Mouse (Mus musculus): ENCODE data around the gene Gm17268. TPM values are rescaled to one million over a fixed set of nuclear protein-coding genes. Genes with fewer than 3 reads are reported as not detected.

The Gm17268 gene
- polyA plus RNA-seq, 1 experiment from 2014 or later = not detected

GRCm38 (mm10) chr11:82035857-82036256 is 2.5 kb downstream of the Gm17268 start:
- Histone ChIP-seq H3K27me3 (ENCODE audit: control insufficient read depth, insufficient read depth, low read length) (no peaks in the 10 kb centered on the region), H3K9me3 (ENCODE audit: control insufficient read depth, low read length) (no peaks in the 10 kb centered on the region), H3K27ac (ENCODE audit: low read depth, low read length) (no peak overlapping the region), H3K4me2 (replicated peaks; ENCODE audit: low read depth, low read length) (no peak overlapping the region), H3K4me1 (replicated peaks; ENCODE audit: control insufficient read depth, insufficient read depth, low read length) (no peaks in the 10 kb centered on the region), H3K4me3 (ENCODE audit: low read depth, low read length) (no peak overlapping the region), H3K36me3 (ENCODE audit: control insufficient read depth, insufficient read depth, low read length) (no peaks in the 10 kb centered on the region), H3K9ac (ENCODE audit: low read depth, low read length) (no peak overlapping the region)
- DNase-seq (ENCODE audit: low spot score) (no peak), ATAC-seq (ENCODE audit: low FRiP score) (no peak)
- WGBS = 91% methylated on average over 2 of the region's 2 CpGs

- H3K9ac ChIP-seq (ENCODE audit: low read depth, low read length) = no peak within 1 kb of the TSS
- no peaks in the 10 kb centered on the region for H3K27me3 ChIP-seq (ENCODE audit: control insufficient read depth, insufficient read depth, low read length)
- no peaks in the 10 kb centered on the region for H3K4me1 ChIP-seq (replicated peaks; ENCODE audit: control insufficient read depth, insufficient read depth, low read length)
- no peak within 1 kb of the TSS for H3K4me2 ChIP-seq (replicated peaks; ENCODE audit: low read depth, low read length)
- whole genome bisulfite sequencing = 35% methylated on average over 5 of the region's 5 CpGs
- ATAC-seq (ENCODE audit: low FRiP score) = no peak
- no peak within 1 kb of the TSS for H3K4me3 ChIP-seq (ENCODE audit: low read depth, low read length)
- H3K9me3 ChIP-seq (ENCODE audit: control insufficient read depth, low read length) = no peaks in the 10 kb centered on the region
- H3K36me3 ChIP-seq (ENCODE audit: control insufficient read depth, insufficient read depth, low read length) = no peaks in the 10 kb centered on the region
- no peak within 1 kb of the TSS for H3K27ac ChIP-seq (ENCODE audit: low read depth, low read length)
- DNase-seq (ENCODE audit: low spot score) = no peak
Measured at GRCm38 (mm10) chr11:82035356-82035755, 3.0 kb downstream of the Gm17268 start, which contains the start of gene Ccl2. TSS of gene Ccl2 (plus strand) at chr11:82035571.

GRCm38 (mm10) chr11:82034446-82034845 is 3.9 kb downstream of the Gm17268 start:
- Histone ChIP-seq H3K27ac (ENCODE audit: low read depth, low read length) (no peak overlapping the region), H3K36me3 (ENCODE audit: control insufficient read depth, insufficient read depth, low read length) (no peaks in the 10 kb centered on the region), H3K9ac (ENCODE audit: low read depth, low read length) (no peak overlapping the region), H3K27me3 (ENCODE audit: control insufficient read depth, insufficient read depth, low read length) (no peaks in the 10 kb centered on the region), H3K9me3 (ENCODE audit: control insufficient read depth, low read length) (no peaks in the 10 kb centered on the region), H3K4me3 (ENCODE audit: low read depth, low read length) (no peak overlapping the region), H3K4me2 (replicated peaks; ENCODE audit: low read depth, low read length) (no peak overlapping the region), H3K4me1 (replicated peaks; ENCODE audit: control insufficient read depth, insufficient read depth, low read length) (no peaks in the 10 kb centered on the region)
- ATAC-seq (ENCODE audit: low FRiP score) = no peak
- WGBS = 91% methylated on average over 7 of the region's 7 CpGs
- DNase-seq (ENCODE audit: low spot score) = no peak

DNA sequence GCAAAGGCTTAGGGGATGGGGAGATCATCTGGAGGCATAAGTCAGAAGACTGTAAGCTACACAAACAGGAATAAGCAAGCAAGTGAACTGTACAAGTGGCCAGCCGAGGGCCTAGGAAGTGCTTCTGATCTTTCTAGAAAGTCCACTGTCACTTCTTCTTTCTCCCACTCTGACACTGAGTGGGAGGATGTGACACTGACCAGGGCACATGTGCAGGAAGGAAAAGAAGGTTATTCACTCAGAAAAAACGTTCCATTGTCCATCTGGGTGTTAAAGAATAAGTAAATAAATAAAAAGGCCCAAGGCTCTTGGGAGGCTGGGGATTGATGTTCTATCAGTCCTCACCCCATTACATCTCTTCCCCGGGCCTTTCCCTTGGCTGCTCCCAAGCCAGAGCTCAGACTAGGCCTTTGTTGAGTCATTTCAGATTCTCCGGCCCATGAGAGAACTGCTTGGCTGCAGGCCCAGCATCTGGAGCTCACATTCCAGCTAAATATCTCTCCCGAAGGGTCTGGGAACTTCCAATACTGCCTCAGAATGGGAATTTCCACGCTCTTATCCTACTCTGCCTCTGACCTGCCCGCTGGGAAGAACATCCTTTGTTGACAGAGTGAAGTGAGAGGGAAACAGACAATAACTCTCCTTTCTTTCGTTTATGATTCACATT is 5.6 kb downstream of the Gm17268 start:
- H3K4me1 ChIP-seq (replicated peaks; ENCODE audit: control insufficient read depth, insufficient read depth, low read length) = no peaks in the 10 kb centered on the region
- H3K36me3 ChIP-seq (ENCODE audit: control insufficient read depth, insufficient read depth, low read length) = no peaks in the 10 kb centered on the region
- no peaks in the 10 kb centered on the region for H3K27me3 ChIP-seq (ENCODE audit: control insufficient read depth, insufficient read depth, low read length)
- no peak for DNase-seq (ENCODE audit: low spot score)
- H3K4me2 ChIP-seq (replicated peaks; ENCODE audit: low read depth, low read length) = no peak overlapping the region
- ATAC-seq (ENCODE audit: low FRiP score) = no peak
- no peak overlapping the region for H3K4me3 ChIP-seq (ENCODE audit: low read depth, low read length)
- no peaks in the 10 kb centered on the region for H3K9me3 ChIP-seq (ENCODE audit: control insufficient read depth, low read length)
- no peak overlapping the region for H3K9ac ChIP-seq (ENCODE audit: low read depth, low read length)
- 49% methylated on average over 8 of the region's 8 CpGs for WGBS
- no peak overlapping the region for H3K27ac ChIP-seq (ENCODE audit: low read depth, low read length)

GRCm38 (mm10) chr11:82032136-82032535 is 6.2 kb downstream of the Gm17268 start:
- Histone ChIP-seq H3K27ac (ENCODE audit: low read depth, low read length) (no peak overlapping the region), H3K27me3 (ENCODE audit: control insufficient read depth, insufficient read depth, low read length) (no peaks in the 10 kb centered on the region), H3K4me3 (ENCODE audit: low read depth, low read length) (no peak overlapping the region), H3K9ac (ENCODE audit: low read depth, low read length) (no peak overlapping the region), H3K36me3 (ENCODE audit: control insufficient read depth, insufficient read depth, low read length) (no peaks in the 10 kb centered on the region), H3K4me1 (replicated peaks; ENCODE audit: control insufficient read depth, insufficient read depth, low read length) (no peaks in the 10 kb centered on the region), H3K4me2 (replicated peaks; ENCODE audit: low read depth, low read length) (no peak overlapping the region), H3K9me3 (ENCODE audit: control insufficient read depth, low read length) (no peaks in the 10 kb centered on the region)
- ATAC-seq (ENCODE audit: low FRiP score) (no peak), DNase-seq (ENCODE audit: low spot score) (no peak)

GRCm38 (mm10) chr11:82030171-82030570 is 8.2 kb downstream of the Gm17268 start:
- ATAC-seq (ENCODE audit: low FRiP score) = no peak
- 76% methylated on average over 2 of the region's 2 CpGs for WGBS
- H3K4me1 ChIP-seq (replicated peaks; ENCODE audit: control insufficient read depth, insufficient read depth, low read length) = no peaks in the 10 kb centered on the region
- no peaks in the 10 kb centered on the region for H3K36me3 ChIP-seq (ENCODE audit: control insufficient read depth, insufficient read depth, low read length)
- no peak overlapping the region for H3K4me2 ChIP-seq (replicated peaks; ENCODE audit: low read depth, low read length)
- no peak overlapping the region for H3K27ac ChIP-seq (ENCODE audit: low read depth, low read length)
- no peak overlapping the region for H3K4me3 ChIP-seq (ENCODE audit: low read depth, low read length)
- no peak overlapping the region for H3K9ac ChIP-seq (ENCODE audit: low read depth, low read length)
- no peaks in the 10 kb centered on the region for H3K27me3 ChIP-seq (ENCODE audit: control insufficient read depth, insufficient read depth, low read length)
- no peak for DNase-seq (ENCODE audit: low spot score)
- no peaks in the 10 kb centered on the region for H3K9me3 ChIP-seq (ENCODE audit: control insufficient read depth, low read length)

- Histone ChIP-seq H3K9me3 (ENCODE audit: control insufficient read depth, low read length) (no peaks in the 10 kb centered on the region), H3K4me1 (replicated peaks; ENCODE audit: control insufficient read depth, insufficient read depth, low read length) (no peaks in the 10 kb centered on the region), H3K4me3 (ENCODE audit: low read depth, low read length) (no peak overlapping the region), H3K9ac (ENCODE audit: low read depth, low read length) (no peak overlapping the region), H3K27me3 (ENCODE audit: control insufficient read depth, insufficient read depth, low read length) (no peaks in the 10 kb centered on the region), H3K36me3 (ENCODE audit: control insufficient read depth, insufficient read depth, low read length) (no peaks in the 10 kb centered on the region), H3K27ac (ENCODE audit: low read depth, low read length) (no peak overlapping the region), H3K4me2 (replicated peaks; ENCODE audit: low read depth, low read length) (no peak overlapping the region)
- ATAC-seq (ENCODE audit: low FRiP score) (no peak), DNase-seq (ENCODE audit: low spot score) (no peak)
- WGBS = 83% methylated on average over 4 of the region's 4 CpGs
Measured at GRCm38 (mm10) chr11:82023769-82024168, 14.6 kb downstream of the Gm17268 start.

DNA sequence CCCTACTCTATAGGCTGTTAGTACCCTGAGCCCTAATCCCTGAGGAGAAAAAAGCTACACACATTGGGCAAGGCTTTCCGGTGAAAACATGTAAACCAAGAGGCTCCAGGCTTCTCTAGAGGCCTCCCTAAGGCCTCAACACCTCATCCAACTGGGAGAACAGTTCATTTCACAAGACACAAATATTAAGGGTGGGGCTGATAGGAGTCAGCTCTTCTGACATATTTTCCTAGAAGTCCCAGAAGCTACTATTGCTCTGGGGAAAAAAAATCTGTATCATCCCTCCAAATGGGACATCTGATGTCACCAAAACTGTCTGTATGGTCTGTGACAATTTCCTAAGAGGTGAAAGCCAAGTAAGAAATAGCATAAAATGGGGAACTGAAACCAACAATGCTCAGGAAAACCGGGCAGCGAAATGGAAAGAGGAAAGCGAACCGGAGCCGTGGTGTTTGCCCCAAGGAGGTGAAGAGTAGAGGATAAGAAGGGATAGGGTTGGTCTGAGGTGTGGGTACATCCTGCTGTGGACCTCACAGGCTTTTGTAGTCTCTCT is 15.8 kb downstream of the Gm17268 start:
- H3K27ac ChIP-seq (ENCODE audit: low read depth, low read length) = no peak overlapping the region
- no peak overlapping the region for H3K4me3 ChIP-seq (ENCODE audit: low read depth, low read length)
- ATAC-seq (ENCODE audit: low FRiP score) (no peak), DNase-seq (ENCODE audit: low spot score) (no peak)
- WGBS = 92% methylated on average over 6 of the region's 6 CpGs
- no peak overlapping the region for H3K9ac ChIP-seq (ENCODE audit: low read depth, low read length)
- H3K36me3 ChIP-seq (ENCODE audit: control insufficient read depth, insufficient read depth, low read length) = no peaks in the 10 kb centered on the region
- no peak overlapping the region for H3K4me2 ChIP-seq (replicated peaks; ENCODE audit: low read depth, low read length)
- no peaks in the 10 kb centered on the region for H3K27me3 ChIP-seq (ENCODE audit: control insufficient read depth, insufficient read depth, low read length)
- no peaks in the 10 kb centered on the region for H3K4me1 ChIP-seq (replicated peaks; ENCODE audit: control insufficient read depth, insufficient read depth, low read length)
- no peaks in the 10 kb centered on the region for H3K9me3 ChIP-seq (ENCODE audit: control insufficient read depth, low read length)

- no peaks in the 10 kb centered on the region for H3K4me1 ChIP-seq (replicated peaks; ENCODE audit: control insufficient read depth, insufficient read depth, low read length)
- H3K9me3 ChIP-seq (ENCODE audit: control insufficient read depth, low read length) = no peaks in the 10 kb centered on the region
- ATAC-seq (ENCODE audit: low FRiP score) = no peak
- no peak overlapping the region for H3K4me2 ChIP-seq (replicated peaks; ENCODE audit: low read depth, low read length)
- H3K36me3 ChIP-seq (ENCODE audit: control insufficient read depth, insufficient read depth, low read length) = no peaks in the 10 kb centered on the region
- H3K9ac ChIP-seq (ENCODE audit: low read depth, low read length) = no peak overlapping the region
- no peak overlapping the region for H3K4me3 ChIP-seq (ENCODE audit: low read depth, low read length)
- DNase-seq (ENCODE audit: low spot score) = no peak
- no peak overlapping the region for H3K27ac ChIP-seq (ENCODE audit: low read depth, low read length)
- WGBS = 74% methylated on average over 3 of the region's 3 CpGs
- H3K27me3 ChIP-seq (ENCODE audit: control insufficient read depth, insufficient read depth, low read length) = no peaks in the 10 kb centered on the region
Measured at GRCm38 (mm10) chr11:82021406-82021805, 17.0 kb downstream of the Gm17268 start.
